9 mouse cellular contexts compared by ENCODE assay signal in the genomic region with DNA sequence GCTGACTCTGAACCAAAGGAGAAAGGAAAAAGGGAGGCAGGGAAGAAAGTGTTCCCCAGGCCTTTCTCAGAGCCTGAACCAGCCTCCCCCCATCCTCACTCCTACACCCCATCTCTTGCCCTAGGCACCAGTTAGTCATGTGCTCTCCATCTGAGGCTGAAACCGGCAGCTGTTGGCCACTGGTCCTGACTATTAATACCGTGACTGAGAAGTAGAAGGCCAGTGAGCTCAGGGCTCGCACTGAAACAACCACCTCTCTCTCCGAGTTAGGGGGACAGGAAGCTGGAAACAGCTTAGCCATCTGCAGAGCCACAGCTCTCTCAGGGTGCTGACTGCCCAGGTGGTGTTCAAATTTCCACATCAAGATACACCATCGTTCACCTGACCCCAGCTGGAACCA.
"Had no signal": no experiment of that assay in that cellular context is flagged by ENCODE, and none has a peak within 500 bp of the region (broad histone marks: within the 10 kb centered on the region; RNA-seq: fewer than 3 reads in every experiment).

No protein-coding gene starts in this region.

- H3K27me3 ChIP-seq: limb, embryonic 15.5 days; neural tube, embryonic 13.5 days had no signal

- H3K36me3 ChIP-seq: limb, embryonic 15.5 days; neural tube, embryonic 13.5 days had no signal

- H3K4me1 ChIP-seq: neural tube, embryonic 13.5 days had no signal

- H3K4me3 ChIP-seq: limb, embryonic 15.5 days; neural tube, embryonic 13.5 days had no signal

- H3K9me3 ChIP-seq: limb, embryonic 15.5 days; neural tube, embryonic 13.5 days had no signal

- H3K27ac ChIP-seq: limb, embryonic 15.5 days; neural tube, embryonic 13.5 days had no signal

- DNase-seq: kidney, adult 2 months; kidney, postnatal 36 days; layer of hippocampus, adult 9-11 months; layer of hippocampus, postnatal 36 days; lung, adult 18-20 months; midbrain, embryonic 14.5 days; right cerebral cortex, postnatal 14 days had no signal
